Mouse (Mus musculus) CH12.LX (cell line): ENCODE measurements at regions not wholly inside any gene's neighbourhood (a gene's known extent, or its start where the extent isn't known, plus 50 kb on each side); places are given as distances from the start of the nearest gene placed in this dataset.

Experiments
- DNase-seq: peaks from one replicate; pipeline ENCODE4 v3.0.0-alpha.2; 2013; ENCODE audit errors: extremely low read depth
- H3K27ac ChIP-seq: 2 replicates; pipeline ENCODE4 v1.5.1; 2012; ENCODE audit warnings: low read depth, mild to moderate bottlenecking, control low read depth, moderate library complexity; ENCODE audit not compliant: insufficient read depth
- H3K27me3 ChIP-seq: replicated peaks from 2 replicates; pipeline ENCODE3; 2012; ENCODE audit warnings: inconsistent platforms
- H3K36me3 ChIP-seq, 2 experiments: replicated peaks in 1 of 2; 2 replicates each; pipeline versions ENCODE3 to v1.6.1; 2012; ENCODE audit warnings: inconsistent platforms in 1 of 2, low read length in 1 of 2, mild to moderate bottlenecking in 1 of 2, mixed read lengths in 1 of 2, moderate library complexity in 1 of 2; ENCODE audit not compliant: control insufficient read depth in 1 of 2, insufficient read depth in 1 of 2
- H3K4me1 ChIP-seq, 2 experiments: 2 replicates each; pipeline ENCODE4 v1.6.1; 2012; ENCODE audit warnings: inconsistent platforms in 1 of 2, moderate library complexity in 1 of 2; ENCODE audit not compliant: insufficient read depth in 2 of 2, control insufficient read depth in 1 of 2
- H3K4me2 ChIP-seq: 2 replicates; pipeline ENCODE4 v1.6.1; 2012; ENCODE audit warnings: low read depth, mild to moderate bottlenecking, control low read depth; ENCODE audit not compliant: poor library complexity, insufficient read depth, severe bottlenecking
- H3K4me3 ChIP-seq, 3 experiments: fragments of 150-350 bp in 1 of 3; sonication (generic) in 1 of 3; replicated peaks in 1 of 3; 2 replicates each; pipeline versions ENCODE3 to v1.5.1; 2011 to 2012; ENCODE audit warnings: low read depth in 2 of 3, low read length in 2 of 3, mild to moderate bottlenecking in 2 of 3, moderate library complexity in 2 of 3, control low read depth in 1 of 3, improper control_type of control experiment in 1 of 3, inconsistent platforms in 1 of 3, mixed read lengths in 1 of 3; ENCODE audit not compliant: poor library complexity in 1 of 3
- H3K79me2 ChIP-seq: replicated peaks from 2 replicates; pipeline ENCODE4 v1.6.1; 2012; ENCODE audit warnings: mild to moderate bottlenecking, moderate library complexity; ENCODE audit not compliant: control insufficient read depth, poor library complexity, insufficient read depth, severe bottlenecking; ENCODE audit errors: extremely low read depth
- H3K9ac ChIP-seq: 2 replicates; pipeline ENCODE4 v1.6.1; 2012; ENCODE audit warnings: low read depth, mild to moderate bottlenecking, control low read depth, moderate library complexity; ENCODE audit not compliant: insufficient read depth
- H3K9me3 ChIP-seq: replicated peaks from 2 replicates; pipeline ENCODE3; 2012; ENCODE audit warnings: low read length, inconsistent platforms, mixed read lengths
- CHD2 ChIP-seq: IDR thresholded peaks from 2 replicates; pipeline ENCODE4 v1.6.1; 2011; ENCODE audit warnings: low read length, improper control_type of control experiment
- CTCF ChIP-seq, 2 experiments: IDR thresholded peaks in 1 of 2; conservative IDR thresholded peaks in 1 of 2; 2 replicates each; pipeline ENCODE4 v1.5.1; 2011 to 2012; ENCODE audit warnings: low read depth in 2 of 2, low read length in 2 of 2, improper control_type of control experiment in 1 of 2, inconsistent platforms in 1 of 2, mild to moderate bottlenecking in 1 of 2, moderate library complexity in 1 of 2
- E2F4 ChIP-seq: IDR thresholded peaks from 2 replicates; pipeline ENCODE4 v1.6.1; 2011; ENCODE audit warnings: low read depth, low read length, improper control_type of control experiment; ENCODE audit not compliant: insufficient replicate concordance
- ELF1 ChIP-seq: IDR thresholded peaks from 2 replicates; pipeline ENCODE4 v1.6.1; 2014; ENCODE audit warnings: low read depth, mild to moderate bottlenecking, inconsistent platforms, low read length, improper control_type of control experiment
- EP300 ChIP-seq: IDR thresholded peaks from 2 replicates; pipeline ENCODE4 v1.6.1; 2011; ENCODE audit warnings: low read length, improper control_type of control experiment
- GABPA ChIP-seq: IDR thresholded peaks from 2 replicates; pipeline ENCODE4 v1.6.1; 2012; ENCODE audit warnings: low read depth, low read length, improper control_type of control experiment, inconsistent platforms; ENCODE audit not compliant: insufficient replicate concordance
- HCFC1 ChIP-seq: IDR thresholded peaks from 2 replicates; pipeline ENCODE4 v1.6.1; 2012; ENCODE audit warnings: low read depth, mild to moderate bottlenecking, inconsistent platforms, low read length, improper control_type of control experiment
- IRF4 ChIP-seq: IDR thresholded peaks from 2 replicates; pipeline ENCODE4 v1.6.1; 2014; ENCODE audit warnings: low read depth, mild to moderate bottlenecking, inconsistent platforms, low read length, improper control_type of control experiment
- JUN ChIP-seq: IDR thresholded peaks from 2 replicates; pipeline ENCODE4 v1.6.1; 2011; ENCODE audit warnings: low read depth, mild to moderate bottlenecking, low read length, improper control_type of control experiment, moderate library complexity; ENCODE audit not compliant: insufficient read depth
- JUND ChIP-seq: conservative IDR thresholded peaks from 2 replicates; pipeline ENCODE4 v1.6.1; 2011; ENCODE audit warnings: low read depth, low read length, improper control_type of control experiment
- KAT2A ChIP-seq: IDR thresholded peaks from 2 replicates; pipeline ENCODE4 v1.6.1; 2012; ENCODE audit warnings: low read length, improper control_type of control experiment, inconsistent platforms; ENCODE audit not compliant: insufficient replicate concordance
- MAFK ChIP-seq: IDR thresholded peaks from 2 replicates; pipeline ENCODE4 v1.6.1; 2011; ENCODE audit warnings: low read length, improper control_type of control experiment; ENCODE audit not compliant: insufficient replicate concordance
- MXI1 ChIP-seq: IDR thresholded peaks from 2 replicates; pipeline ENCODE4 v1.6.1; 2011; ENCODE audit warnings: mild to moderate bottlenecking, low read depth, low read length, improper control_type of control experiment
- MYC ChIP-seq: IDR thresholded peaks from 2 replicates; pipeline ENCODE4 v1.6.1; 2011; ENCODE audit warnings: low read depth, mild to moderate bottlenecking, improper control_type of control experiment, low read length
- NELFE ChIP-seq: IDR thresholded peaks from 2 replicates; pipeline ENCODE4 v1.6.1; 2011; ENCODE audit warnings: low read depth, low read length, improper control_type of control experiment
- NRF1 ChIP-seq: IDR thresholded peaks from 2 replicates; pipeline ENCODE4 v1.6.1; 2014; ENCODE audit warnings: low read depth, mild to moderate bottlenecking, inconsistent platforms, low read length, improper control_type of control experiment, moderate library complexity
- PAX5 ChIP-seq: IDR thresholded peaks from 2 replicates; pipeline ENCODE4 v1.6.1; 2012; ENCODE audit warnings: low read length, inconsistent platforms, mixed read lengths
- POLR2A ChIP-seq: IDR thresholded peaks from 2 replicates; pipeline ENCODE4 v1.6.1; 2011; ENCODE audit warnings: low read depth, mild to moderate bottlenecking, improper control_type of control experiment, low read length
- RAD21 ChIP-seq: IDR thresholded peaks from 2 replicates; pipeline ENCODE4 v1.6.1; 2011; ENCODE audit warnings: low read depth, mild to moderate bottlenecking, low read length, improper control_type of control experiment, moderate library complexity
- RCOR1 ChIP-seq: conservative IDR thresholded peaks from 2 replicates; pipeline ENCODE4 v1.6.1; 2012; ENCODE audit warnings: low read depth, mild to moderate bottlenecking, inconsistent platforms, low read length, improper control_type of control experiment
- SIN3A ChIP-seq: IDR thresholded peaks from 2 replicates; pipeline ENCODE4 v1.6.1; 2012; ENCODE audit warnings: low read length, improper control_type of control experiment, inconsistent platforms
- SMC3 ChIP-seq: IDR thresholded peaks from 2 replicates; pipeline ENCODE4 v1.6.1; 2011; ENCODE audit warnings: low read depth, low read length, improper control_type of control experiment
- TBP ChIP-seq: conservative IDR thresholded peaks from 2 replicates; pipeline ENCODE4 v1.6.1; 2011; ENCODE audit warnings: low read depth, low read length, improper control_type of control experiment
- TCF12 ChIP-seq: IDR thresholded peaks from 2 replicates; pipeline ENCODE4 v1.6.1; 2014; ENCODE audit warnings: low read depth, mild to moderate bottlenecking, inconsistent platforms, low read length, improper control_type of control experiment
- UBTF ChIP-seq: IDR thresholded peaks from 2 replicates; pipeline ENCODE4 v1.6.1; 2012; ENCODE audit warnings: low read depth, mild to moderate bottlenecking, inconsistent platforms, low read length, improper control_type of control experiment, moderate library complexity
- USF2 ChIP-seq: conservative IDR thresholded peaks from 2 replicates; pipeline ENCODE4 v1.6.1; 2011; ENCODE audit warnings: low read depth, low read length, improper control_type of control experiment
- ZKSCAN1 ChIP-seq: IDR thresholded peaks from 2 replicates; pipeline ENCODE4 v1.6.1; 2012; ENCODE audit warnings: low read depth, inconsistent platforms, low read length, improper control_type of control experiment, borderline replicate concordance
- ZMIZ1 ChIP-seq: IDR thresholded peaks from 2 replicates; pipeline ENCODE4 v1.6.1; 2012; ENCODE audit warnings: low read depth, mild to moderate bottlenecking, inconsistent platforms, low read length, improper control_type of control experiment
- ZNF384 ChIP-seq: IDR thresholded peaks from 2 replicates; pipeline ENCODE4 v1.6.1; 2012; ENCODE audit warnings: low read depth, low read length, improper control_type of control experiment, inconsistent platforms
- dilution Hi-C: fragments of 300-500 bp; cut with MboI; formaldehyde crosslinking; loops from 2 replicates; pipeline ENCODE4 v1.14.3; 2020; ENCODE audit warnings: low sequenced_read_pairs; ENCODE audit not compliant: extremely low pct_unique_long_range_greater_than_20kb, extremely low pct_ligation_motif_present
- in situ Hi-C: fragments of 300-500 bp; cut with MboI; formaldehyde crosslinking; loops from 3 replicates; pipeline ENCODE4 v1.14.3; 2019; ENCODE audit warnings: low sequenced_read_pairs, low pct_ligation_motif_present, low pct_unique_long_range_greater_than_20kb, mixed read lengths

- TF ChIP-seq PAX5: no peak
- TF ChIP-seq ZNF384: no peak
- no peak for TF ChIP-seq CHD2
- no peak for TF ChIP-seq NRF1
- no peak for TF ChIP-seq E2F4
- TF ChIP-seq MYC: no peak
- no peak for TF ChIP-seq TCF12
- no peak for TF ChIP-seq ZMIZ1
- TF ChIP-seq IRF4: no peak
- TF ChIP-seq POLR2A: no peak
- no peak for TF ChIP-seq CTCF (conservative IDR thresholded peaks at IDR 0.05 in 1 of 2, IDR thresholded peaks at IDR 0.05 in 1 of 2; ENCODE audit: low read depth in 2 of 2, low read length in 2 of 2)
- no peak for TF ChIP-seq RAD21
- no peak for TF ChIP-seq GABPA
- no peak for TF ChIP-seq SIN3A
- no peak for TF ChIP-seq MAFK
- no peak for TF ChIP-seq HCFC1
- no peak for TF ChIP-seq JUND
- no peaks in the 10 kb centered on the region for H3K4me1 ChIP-seq
- H3K9ac ChIP-seq: no peak overlapping the region
- H3K4me2 ChIP-seq: no peak overlapping the region
- DNase-seq: no peak
- no peak overlapping the region for H3K27ac ChIP-seq
- in situ Hi-C loops: no loop called here
- H3K4me3 ChIP-seq: no peak overlapping the region
- dilution Hi-C loops: no loop called here
- no peaks in the 10 kb centered on the region for H3K27me3 ChIP-seq
- H3K79me2 ChIP-seq: no peaks in the 10 kb centered on the region
- H3K36me3 ChIP-seq: no peaks in the 10 kb centered on the region
- H3K9me3 ChIP-seq: no peaks in the 10 kb centered on the region
Observed at GRCm38 (mm10) chr12:77807674-77808073, 386.4 kb upstream of the Gm6657 start.

- no peaks in the 10 kb centered on the region for H3K4me1 ChIP-seq
- no peak overlapping the region for H3K27ac ChIP-seq
- no peak overlapping the region for H3K9ac ChIP-seq
- H3K9me3 ChIP-seq: no peaks in the 10 kb centered on the region
- no peak for TF ChIP-seq NRF1
- peak; percentile 33; the same call in 1 of the 2 replicates for TF ChIP-seq SMC3
- TF ChIP-seq IRF4: no peak
- TF ChIP-seq USF2: no peak
- TF ChIP-seq MYC: no peak
- TF ChIP-seq ZKSCAN1: no peak
- no peak for TF ChIP-seq RCOR1
- TF ChIP-seq NELFE: no peak
- no peak for TF ChIP-seq TBP
- no peak for TF ChIP-seq JUND
- peak; percentile 47 for TF ChIP-seq RAD21
- TF ChIP-seq EP300: no peak
- no peak for TF ChIP-seq KAT2A
- peak; percentile 69 to 78 for TF ChIP-seq CTCF (conservative IDR thresholded peaks at IDR 0.05 in 1 of 2, IDR thresholded peaks at IDR 0.05 in 1 of 2; ENCODE audit: low read depth in 2 of 2, low read length in 2 of 2)
- TF ChIP-seq PAX5: no peak
- no peak for TF ChIP-seq MXI1
- TF ChIP-seq JUN: no peak
- TF ChIP-seq UBTF: no peak
- TF ChIP-seq HCFC1: no peak
- no peak for TF ChIP-seq ZMIZ1
- no peak for TF ChIP-seq ELF1
- TF ChIP-seq GABPA: no peak
- H3K4me3 ChIP-seq: no peak overlapping the region
- no peak overlapping the region for H3K4me2 ChIP-seq
- DNase-seq: peak; percentile 66
- H3K27me3 ChIP-seq: no peaks in the 10 kb centered on the region
- dilution Hi-C loops (no loop called here), in situ Hi-C loops (no loop called here)
- no peaks in the 10 kb centered on the region for H3K36me3 ChIP-seq
- H3K79me2 ChIP-seq: no peaks in the 10 kb centered on the region
Observed at GRCm38 (mm10) chr12:77811276-77811675, 382.8 kb upstream of the Gm6657 start.
